Mouse (Mus musculus): ENCODE data around the gene Clca3a2. TPM values are rescaled to one million over a fixed set of nuclear protein-coding genes. Genes with fewer than 3 reads are reported as not detected.
"Not testable (repeated sequence)": the region's sequence is repeated elsewhere in the genome, so short reads cannot be mapped to it uniquely, and the experiment has no call there.

The Clca3a2 gene
- polyA plus RNA-seq, 1 experiment from 2014 or later = 0.93 TPM

DNA sequence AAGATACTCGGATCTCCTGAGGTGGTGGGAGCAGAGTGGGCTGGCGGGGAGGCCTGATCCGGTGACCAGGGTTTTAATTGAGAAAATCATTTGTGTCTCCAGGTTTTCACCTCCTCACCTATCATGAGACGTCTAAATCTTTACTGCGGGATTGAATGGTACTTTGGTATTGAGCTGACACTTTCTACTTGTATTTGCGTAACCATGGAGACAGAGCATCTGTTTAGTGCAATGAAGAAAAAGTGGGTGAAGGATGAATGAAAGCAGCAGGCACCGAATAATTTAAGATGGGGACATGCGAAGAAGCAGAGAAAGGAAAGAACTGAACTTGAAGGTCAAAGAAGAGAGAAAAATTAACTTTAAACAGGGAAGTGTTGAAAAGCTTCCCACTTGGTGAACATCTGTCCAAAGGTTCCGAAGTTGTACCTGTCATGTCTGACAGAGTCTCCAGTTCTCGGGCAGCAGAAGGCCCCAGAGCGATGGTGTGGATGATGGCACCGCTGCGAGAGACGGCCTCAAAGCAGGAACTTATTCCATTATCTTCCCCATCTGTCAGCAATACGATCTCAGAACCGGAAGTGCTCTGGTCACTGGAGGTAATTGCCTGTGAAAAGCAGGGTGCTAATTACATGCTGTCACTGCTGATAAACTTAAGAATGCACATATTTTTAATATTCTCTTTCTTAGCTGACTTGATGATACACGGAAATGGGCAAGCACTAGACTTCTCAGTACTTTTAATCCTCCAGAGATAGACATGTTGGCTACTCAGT is 11.0 kb downstream of the Clca3a2 start:
- 55% methylated on average over 14 of the region's 17 CpGs for WGBS (ENCODE audit: insufficient replicate concordance)
- not testable (repeated sequence) for H3K4me3 ChIP-seq (ENCODE audit: low read depth, low read length); H3K27me3 ChIP-seq (ENCODE audit: control insufficient read depth, insufficient read depth, low read length); H3K36me3 ChIP-seq (ENCODE audit: control insufficient read depth, insufficient read depth, low read length); H3K4me1 ChIP-seq (ENCODE audit: control insufficient read depth, insufficient read depth, low read length); H3K27ac ChIP-seq (ENCODE audit: low read depth, low read length); H3K9ac ChIP-seq (ENCODE audit: low read depth, low read length); H3K4me2 ChIP-seq; H3K9me3 ChIP-seq (replicated peaks; ENCODE audit: control insufficient read depth, low read length); ATAC-seq (replicated peaks; ENCODE audit: insufficient number of reproducible peaks, low FRiP score, low TSS enrichment)

- WGBS (ENCODE audit: insufficient replicate concordance) = 62% methylated on average over 2 of the region's 2 CpGs
- H3K9ac ChIP-seq (ENCODE audit: low read depth, low read length); H3K27ac ChIP-seq (ENCODE audit: low read depth, low read length); H3K4me2 ChIP-seq; H3K36me3 ChIP-seq (ENCODE audit: control insufficient read depth, insufficient read depth, low read length); H3K27me3 ChIP-seq (ENCODE audit: control insufficient read depth, insufficient read depth, low read length); ATAC-seq (replicated peaks; ENCODE audit: insufficient number of reproducible peaks, low FRiP score, low TSS enrichment); H3K4me1 ChIP-seq (ENCODE audit: control insufficient read depth, insufficient read depth, low read length); H3K4me3 ChIP-seq (ENCODE audit: low read depth, low read length); H3K9me3 ChIP-seq (replicated peaks; ENCODE audit: control insufficient read depth, low read length): not testable (repeated sequence)
Observed at GRCm38 (mm10) chr3:144806626-144807025, 12.7 kb downstream of the Clca3a2 start.

DNA sequence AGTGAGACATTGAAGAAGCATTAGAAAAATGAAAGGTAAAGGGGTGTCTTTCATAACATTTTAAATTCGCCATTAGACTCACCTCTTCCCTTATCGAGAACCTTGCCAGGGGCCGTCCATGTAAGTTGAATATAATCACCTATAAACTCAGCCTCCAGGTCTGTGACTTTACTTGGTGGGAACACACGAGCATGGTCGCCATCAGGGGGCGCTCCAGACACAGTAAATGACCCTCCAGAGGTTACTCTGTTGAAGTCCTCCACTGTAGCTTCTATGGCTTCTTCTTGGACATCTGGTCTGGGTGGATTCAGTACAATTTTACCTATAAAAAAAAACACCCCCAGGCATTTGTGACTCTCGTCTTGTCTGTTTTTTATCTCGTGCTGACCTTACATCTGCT is 17.4 kb downstream of the Clca3a2 start:
- no peaks in the 10 kb centered on the region for H3K9me3 ChIP-seq (replicated peaks; ENCODE audit: control insufficient read depth, low read length)
- 34% methylated on average over 8 of the region's 8 CpGs for WGBS (ENCODE audit: insufficient replicate concordance)
- no peak overlapping the region for H3K27ac ChIP-seq (ENCODE audit: low read depth, low read length)
- H3K4me1 ChIP-seq (ENCODE audit: control insufficient read depth, insufficient read depth, low read length) = no peaks in the 10 kb centered on the region
- no peaks in the 10 kb centered on the region for H3K27me3 ChIP-seq (ENCODE audit: control insufficient read depth, insufficient read depth, low read length)
- H3K36me3 ChIP-seq (ENCODE audit: control insufficient read depth, insufficient read depth, low read length) = no peaks in the 10 kb centered on the region
- no peak overlapping the region for H3K4me3 ChIP-seq (ENCODE audit: low read depth, low read length)
- no peak overlapping the region for H3K4me2 ChIP-seq
- 0 out of 2 replicates have a peak, but pooled peaks have one; percentile 57 for ATAC-seq (replicated peaks; ENCODE audit: insufficient number of reproducible peaks, low FRiP score, low TSS enrichment)
- no peak overlapping the region for H3K9ac ChIP-seq (ENCODE audit: low read depth, low read length)

GRCm38 (mm10) chr3:144785181-144786148 is 33.8 kb downstream of the Clca3a2 start:
- H3K27ac ChIP-seq (ENCODE audit: low read depth, low read length) = no peak overlapping the region
- no peak for ATAC-seq (replicated peaks; ENCODE audit: insufficient number of reproducible peaks, low FRiP score, low TSS enrichment)
- 80% methylated on average over 11 of the region's 11 CpGs for WGBS (ENCODE audit: insufficient replicate concordance)

DNA sequence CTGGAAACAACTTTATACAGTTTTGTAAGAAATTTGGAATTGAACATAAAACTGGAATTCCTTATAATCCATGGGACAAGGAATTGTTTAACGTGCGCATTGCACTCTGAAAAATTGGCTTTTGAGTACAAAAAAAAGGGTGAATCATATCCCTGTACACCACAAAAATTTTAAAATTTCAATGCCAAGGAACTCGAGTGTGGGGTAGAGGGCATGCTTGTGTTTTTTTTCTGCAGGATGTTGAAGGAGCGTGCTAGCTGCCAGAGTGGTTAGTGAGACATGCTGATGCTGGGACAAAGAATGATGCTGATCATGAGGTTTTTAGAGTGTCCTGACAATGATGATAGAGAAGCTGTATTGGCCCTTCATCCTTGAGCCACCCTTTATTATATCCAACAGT is 54.1 kb downstream of the Clca3a2 start:
- ATAC-seq (replicated peaks; ENCODE audit: insufficient number of reproducible peaks, low FRiP score, low TSS enrichment) = no peak
- H3K27ac ChIP-seq (ENCODE audit: low read depth, low read length) = no peak overlapping the region
- H3K9me3 ChIP-seq (replicated peaks; ENCODE audit: control insufficient read depth, low read length) = no peaks in the 10 kb centered on the region
- H3K4me2 ChIP-seq = no peak overlapping the region
- H3K27me3 ChIP-seq (ENCODE audit: control insufficient read depth, insufficient read depth, low read length) = no peaks in the 10 kb centered on the region
- 83% methylated on average over 4 of the region's 4 CpGs for WGBS (ENCODE audit: insufficient replicate concordance)
- no peak overlapping the region for H3K4me3 ChIP-seq (ENCODE audit: low read depth, low read length)
- no peak overlapping the region for H3K9ac ChIP-seq (ENCODE audit: low read depth, low read length)
- peaks cover 6% of the 10 kb centered on the region; the same call in 1 of the 2 replicates for H3K4me1 ChIP-seq (ENCODE audit: control insufficient read depth, insufficient read depth, low read length)
- no peaks in the 10 kb centered on the region for H3K36me3 ChIP-seq (ENCODE audit: control insufficient read depth, insufficient read depth, low read length)

More at GRCm38 (mm10) chr3:144785181-144786148, 33.8 kb downstream of the Clca3a2 start:
- H3K4me3 ChIP-seq (ENCODE audit: low read depth, low read length) = no peak overlapping the region
- H3K27me3 ChIP-seq (ENCODE audit: control insufficient read depth, insufficient read depth, low read length) = no peaks in the 10 kb centered on the region
- no peaks in the 10 kb centered on the region for H3K36me3 ChIP-seq (ENCODE audit: control insufficient read depth, insufficient read depth, low read length)
- H3K9me3 ChIP-seq (replicated peaks; ENCODE audit: control insufficient read depth, low read length) = no peaks in the 10 kb centered on the region
- no peaks in the 10 kb centered on the region for H3K4me1 ChIP-seq (ENCODE audit: control insufficient read depth, insufficient read depth, low read length)
- H3K9ac ChIP-seq (ENCODE audit: low read depth, low read length) = no peak overlapping the region
- H3K4me2 ChIP-seq = no peak overlapping the region

DNA sequence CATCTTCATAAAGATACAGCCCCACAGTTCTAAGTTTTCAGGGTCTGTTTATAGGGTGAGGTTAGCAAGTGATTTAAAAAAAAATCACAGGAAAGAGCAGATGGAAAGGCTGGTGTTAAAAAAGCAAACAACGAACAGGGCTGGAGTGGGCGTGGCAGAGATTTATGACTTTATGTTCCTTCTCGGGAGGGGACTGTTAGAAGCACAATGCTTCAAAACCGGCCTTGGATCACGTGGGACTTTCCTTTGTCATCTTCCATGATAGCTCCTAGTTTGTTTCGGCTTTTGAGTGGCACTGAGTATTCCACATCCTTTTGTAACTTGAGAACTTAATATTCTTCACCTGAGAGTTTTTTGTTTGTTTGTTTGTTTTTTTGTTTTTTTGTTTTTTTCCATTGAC is 57.8 kb downstream of the Clca3a2 start:
- Histone ChIP-seq H3K9ac (ENCODE audit: low read depth, low read length) (no peak overlapping the region), H3K4me2 (peak overlapping the region; percentile 45), H3K4me1 (ENCODE audit: control insufficient read depth, insufficient read depth, low read length) (peaks cover 6% of the 10 kb centered on the region; the same call in 1 of the 2 replicates), H3K27me3 (ENCODE audit: control insufficient read depth, insufficient read depth, low read length) (no peaks in the 10 kb centered on the region), H3K27ac (ENCODE audit: low read depth, low read length) (peak overlapping the region; percentile 76; the same call in 1 of the 2 replicates), H3K36me3 (ENCODE audit: control insufficient read depth, insufficient read depth, low read length) (no peaks in the 10 kb centered on the region), H3K9me3 (replicated peaks; ENCODE audit: control insufficient read depth, low read length) (no peaks in the 10 kb centered on the region), H3K4me3 (ENCODE audit: low read depth, low read length) (no peak overlapping the region)
- ATAC-seq (replicated peaks; ENCODE audit: insufficient number of reproducible peaks, low FRiP score, low TSS enrichment) = no peak
- 51% methylated on average over 6 of the region's 6 CpGs for WGBS (ENCODE audit: insufficient replicate concordance)

GRCm38 (mm10) chr3:144760592-144761309 is 58.5 kb downstream of the Clca3a2 start, which contains the start of gene Clca3a1:
Gene Clca3a1 (minus strand): TSS chr3:144760977.
- Histone ChIP-seq H3K4me1 (ENCODE audit: control insufficient read depth, insufficient read depth, low read length) (peaks cover 6% of the 10 kb centered on the region; the same call in 1 of the 2 replicates), H3K27ac (ENCODE audit: low read depth, low read length) (peak within 1 kb of the TSS; percentile 76), H3K4me2 (peak within 1 kb of the TSS; percentile 45), H3K9ac (ENCODE audit: low read depth, low read length) (no peak within 1 kb of the TSS), H3K36me3 (ENCODE audit: control insufficient read depth, insufficient read depth, low read length) (no peaks in the 10 kb centered on the region), H3K27me3 (ENCODE audit: control insufficient read depth, insufficient read depth, low read length) (no peaks in the 10 kb centered on the region), H3K4me3 (ENCODE audit: low read depth, low read length) (0 out of 2 replicates have a peak within 1 kb of the TSS, but pooled peaks have one; percentile 10), H3K9me3 (replicated peaks; ENCODE audit: control insufficient read depth, low read length) (no peaks in the 10 kb centered on the region)
- ATAC-seq (replicated peaks; ENCODE audit: insufficient number of reproducible peaks, low FRiP score, low TSS enrichment) = peak; percentile 84
- WGBS (ENCODE audit: insufficient replicate concordance) = 48% methylated on average over 9 of the region's 11 CpGs

- WGBS (ENCODE audit: insufficient replicate concordance) = 74% methylated on average over 3 of the region's 3 CpGs
- no peak for ATAC-seq (replicated peaks; ENCODE audit: insufficient number of reproducible peaks, low FRiP score, low TSS enrichment)
- H3K4me1 ChIP-seq (ENCODE audit: control insufficient read depth, insufficient read depth, low read length) = peaks cover 6% of the 10 kb centered on the region; the same call in 1 of the 2 replicates
- peak overlapping the region; percentile 20 for H3K4me2 ChIP-seq
- no peak overlapping the region for H3K27ac ChIP-seq (ENCODE audit: low read depth, low read length)
- 0 out of 2 replicates have a peak overlapping the region, but pooled peaks have one; percentile 2 for H3K4me3 ChIP-seq (ENCODE audit: low read depth, low read length)
- H3K9me3 ChIP-seq (replicated peaks; ENCODE audit: control insufficient read depth, low read length) = no peaks in the 10 kb centered on the region
- no peaks in the 10 kb centered on the region for H3K36me3 ChIP-seq (ENCODE audit: control insufficient read depth, insufficient read depth, low read length)
- H3K27me3 ChIP-seq (ENCODE audit: control insufficient read depth, insufficient read depth, low read length) = no peaks in the 10 kb centered on the region
- H3K9ac ChIP-seq (ENCODE audit: low read depth, low read length) = no peak overlapping the region
Observed at GRCm38 (mm10) chr3:144759719-144760118, 59.6 kb downstream of the Clca3a2 start.
